Mouse (Mus musculus): ENCODE results near the gene Atp6v1fnb. TPM values are rescaled to one million over a fixed set of nuclear protein-coding genes. Genes with fewer than 3 reads are reported as not detected.

The Atp6v1fnb gene
- polyA plus RNA-seq, 1 experiment from 2014 or later = 0.29 TPM

- peak overlapping the region; percentile 43 for H3K9ac ChIP-seq (ENCODE audit: low read length)
- DNase-seq (ENCODE audit: low spot score) (peak; percentile 92), ATAC-seq (replicated peaks; ENCODE audit: low FRiP score) (peak; percentile 95)
- no peaks in the 10 kb centered on the region; the same call in 1 of the 2 replicates for H3K36me3 ChIP-seq (ENCODE audit: control insufficient read depth, insufficient read depth, low read length)
- no peaks in the 10 kb centered on the region for H3K9me3 ChIP-seq (ENCODE audit: control insufficient read depth, low read length)
- WGBS = 2% methylated on average over 33 of the region's 33 CpGs
- H3K4me2 ChIP-seq (ENCODE audit: low read depth, low read length, severe bottlenecking) = peak overlapping the region; percentile 73
- H3K4me1 ChIP-seq (replicated peaks; ENCODE audit: control insufficient read depth, insufficient read depth, low read length) = peaks cover 3% of the 10 kb centered on the region; the same call in 1 of the 2 replicates
- H3K27me3 ChIP-seq (ENCODE audit: control insufficient read depth, insufficient read depth, low read length) = 0 out of 2 replicates have a peak, but pooled peaks cover 2% of the 10 kb centered on the region
- H3K4me3 ChIP-seq (ENCODE audit: low read depth, low read length) = peak overlapping the region; percentile 37
- H3K27ac ChIP-seq (ENCODE audit: low read depth, low read length) = no peak overlapping the region
Measured at GRCm38 (mm10) chr6:29473941-29474691, 2.9 kb downstream of the Atp6v1fnb start.

GRCm38 (mm10) chr6:29474736-29475135 lies 3.5 kb downstream of the Atp6v1fnb start:
- DNase-seq (ENCODE audit: low spot score) = no peak
- Histone ChIP-seq H3K27me3 (ENCODE audit: control insufficient read depth, insufficient read depth, low read length) (0 out of 2 replicates have a peak, but pooled peaks cover 2% of the 10 kb centered on the region), H3K36me3 (ENCODE audit: control insufficient read depth, insufficient read depth, low read length) (no peaks in the 10 kb centered on the region; the same call in 1 of the 2 replicates), H3K4me3 (ENCODE audit: low read depth, low read length) (no peak overlapping the region), H3K9me3 (ENCODE audit: control insufficient read depth, low read length) (no peaks in the 10 kb centered on the region), H3K4me2 (ENCODE audit: low read depth, low read length, severe bottlenecking) (no peak overlapping the region), H3K9ac (ENCODE audit: low read length) (no peak overlapping the region), H3K4me1 (replicated peaks; ENCODE audit: control insufficient read depth, insufficient read depth, low read length) (peaks cover 3% of the 10 kb centered on the region; the same call in 1 of the 2 replicates), H3K27ac (ENCODE audit: low read depth, low read length) (no peak overlapping the region)
- 53% methylated on average over 2 of the region's 2 CpGs for WGBS
- ATAC-seq (replicated peaks; ENCODE audit: low FRiP score) = no peak

GRCm38 (mm10) chr6:29482691-29483090 lies 11.5 kb downstream of the Atp6v1fnb start:
- ATAC-seq (replicated peaks; ENCODE audit: low FRiP score) = no peak
- H3K4me1 ChIP-seq (replicated peaks; ENCODE audit: control insufficient read depth, insufficient read depth, low read length) = no peaks in the 10 kb centered on the region
- no peak overlapping the region for H3K9ac ChIP-seq (ENCODE audit: low read length)
- H3K27ac ChIP-seq (ENCODE audit: low read depth, low read length) = no peak overlapping the region
- no peak overlapping the region for H3K4me2 ChIP-seq (ENCODE audit: low read depth, low read length, severe bottlenecking)
- no peak for DNase-seq (ENCODE audit: low spot score)
- 92% methylated on average over 13 of the region's 13 CpGs for WGBS
- H3K4me3 ChIP-seq (ENCODE audit: low read depth, low read length) = no peak overlapping the region
- peaks cover 2% of the 10 kb centered on the region; the same call in 1 of the 2 replicates for H3K27me3 ChIP-seq (ENCODE audit: control insufficient read depth, insufficient read depth, low read length)
- no peaks in the 10 kb centered on the region for H3K36me3 ChIP-seq (ENCODE audit: control insufficient read depth, insufficient read depth, low read length)
- no peaks in the 10 kb centered on the region for H3K9me3 ChIP-seq (ENCODE audit: control insufficient read depth, low read length)

DNA sequence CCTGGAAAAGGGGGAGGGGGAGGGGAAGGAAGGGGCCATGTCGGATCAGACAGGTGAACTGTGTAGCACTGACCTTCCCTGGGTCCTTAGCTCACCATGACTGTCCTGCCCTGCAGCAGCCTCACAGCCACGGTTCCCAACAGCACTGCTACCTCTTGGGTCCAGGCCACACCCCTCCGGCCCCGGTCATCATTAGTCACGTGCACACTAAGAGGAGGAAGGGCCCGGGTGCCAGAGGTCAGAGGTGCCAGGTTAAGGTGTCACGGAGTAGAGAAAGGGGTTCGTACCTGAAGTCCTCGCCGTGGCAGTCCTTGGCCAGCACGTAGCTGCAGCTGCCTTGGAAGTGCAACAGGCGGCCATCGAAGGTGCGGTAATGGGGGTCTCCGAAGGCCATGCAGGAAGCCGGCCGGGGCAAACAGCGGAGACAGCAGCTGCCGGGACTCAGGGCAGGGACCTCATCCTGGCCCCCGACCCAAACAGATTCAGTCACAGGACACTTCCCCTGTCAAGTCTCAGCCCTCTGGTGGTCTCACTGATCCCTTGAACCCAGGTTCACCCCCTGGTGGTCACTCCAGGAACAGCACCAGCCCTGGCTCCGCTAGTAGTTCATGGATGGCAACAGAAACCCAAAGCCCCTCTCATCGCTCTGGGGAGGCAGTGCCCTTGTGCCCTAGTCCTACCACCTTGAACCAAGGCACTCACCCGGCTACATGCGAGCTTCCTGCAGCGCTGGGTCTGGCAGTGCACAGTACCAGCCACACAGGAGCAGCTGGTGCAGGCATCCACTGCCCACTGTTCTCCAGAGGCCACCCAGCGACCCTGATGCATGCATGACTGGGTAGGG lies 13.7 kb downstream of the Atp6v1fnb start:
- Histone ChIP-seq H3K9me3 (ENCODE audit: control insufficient read depth, low read length) (no peaks in the 10 kb centered on the region), H3K4me1 (replicated peaks; ENCODE audit: control insufficient read depth, insufficient read depth, low read length) (no peaks in the 10 kb centered on the region), H3K36me3 (ENCODE audit: control insufficient read depth, insufficient read depth, low read length) (no peaks in the 10 kb centered on the region), H3K9ac (ENCODE audit: low read length) (peak overlapping the region; percentile 35; the same call in 1 of the 2 replicates), H3K27ac (ENCODE audit: low read depth, low read length) (no peak overlapping the region), H3K4me2 (ENCODE audit: low read depth, low read length, severe bottlenecking) (peak overlapping the region; percentile 58), H3K27me3 (ENCODE audit: control insufficient read depth, insufficient read depth, low read length) (peaks cover 2% of the 10 kb centered on the region; the same call in 1 of the 2 replicates), H3K4me3 (ENCODE audit: low read depth, low read length) (peak overlapping the region; percentile 30)
- WGBS = 4% methylated on average over 26 of the region's 26 CpGs
- peak; percentile 66 for ATAC-seq (replicated peaks; ENCODE audit: low FRiP score)
- peak; percentile 93 for DNase-seq (ENCODE audit: low spot score)

DNA sequence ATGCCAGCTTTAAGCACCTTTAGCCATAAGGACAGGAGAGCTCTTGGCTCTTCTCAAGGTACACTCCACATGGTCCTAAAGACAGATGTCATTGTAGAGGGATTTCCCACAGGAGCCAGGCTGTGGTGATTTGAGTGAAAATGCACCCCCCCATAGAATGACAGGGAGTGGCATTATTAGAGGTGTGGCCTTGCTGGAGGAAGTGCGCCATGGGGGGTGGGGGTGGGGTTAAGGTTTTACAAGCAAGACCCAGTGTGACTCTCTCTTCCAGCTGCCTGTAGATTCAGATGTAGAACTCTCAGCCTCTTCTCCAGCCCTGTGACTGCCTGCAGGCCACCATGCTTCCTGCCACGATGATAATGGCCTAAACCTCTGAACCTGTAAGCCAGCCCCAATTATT lies 14.7 kb downstream of the Atp6v1fnb start:
- Histone ChIP-seq H3K4me2 (ENCODE audit: low read depth, low read length, severe bottlenecking) (no peak overlapping the region), H3K27me3 (ENCODE audit: control insufficient read depth, insufficient read depth, low read length) (peaks cover 2% of the 10 kb centered on the region; the same call in 1 of the 2 replicates), H3K4me3 (ENCODE audit: low read depth, low read length) (no peak overlapping the region), H3K27ac (ENCODE audit: low read depth, low read length) (no peak overlapping the region), H3K4me1 (replicated peaks; ENCODE audit: control insufficient read depth, insufficient read depth, low read length) (no peaks in the 10 kb centered on the region), H3K9me3 (ENCODE audit: control insufficient read depth, low read length) (no peaks in the 10 kb centered on the region), H3K36me3 (ENCODE audit: control insufficient read depth, insufficient read depth, low read length) (no peaks in the 10 kb centered on the region), H3K9ac (ENCODE audit: low read length) (no peak overlapping the region)
- DNase-seq (ENCODE audit: low spot score) (no peak), ATAC-seq (replicated peaks; ENCODE audit: low FRiP score) (no peak)
- WGBS = 64% methylated on average over 2 of the region's 2 CpGs

- DNase-seq (ENCODE audit: low spot score) = no peak
- no peak for ATAC-seq (replicated peaks; ENCODE audit: low FRiP score)
- Histone ChIP-seq H3K4me3 (ENCODE audit: low read depth, low read length) (no peak overlapping the region), H3K27ac (ENCODE audit: low read depth, low read length) (no peak overlapping the region), H3K27me3 (ENCODE audit: control insufficient read depth, insufficient read depth, low read length) (peaks cover 15% of the 10 kb centered on the region), H3K36me3 (ENCODE audit: control insufficient read depth, insufficient read depth, low read length) (no peaks in the 10 kb centered on the region), H3K9ac (ENCODE audit: low read length) (no peak overlapping the region), H3K4me2 (ENCODE audit: low read depth, low read length, severe bottlenecking) (no peak overlapping the region), H3K4me1 (replicated peaks; ENCODE audit: control insufficient read depth, insufficient read depth, low read length) (no peaks in the 10 kb centered on the region), H3K9me3 (ENCODE audit: control insufficient read depth, low read length) (no peaks in the 10 kb centered on the region)
- WGBS = 87% methylated on average over 4 of the region's 4 CpGs
Measured at GRCm38 (mm10) chr6:29494101-29494500, 22.9 kb downstream of the Atp6v1fnb start.

DNA sequence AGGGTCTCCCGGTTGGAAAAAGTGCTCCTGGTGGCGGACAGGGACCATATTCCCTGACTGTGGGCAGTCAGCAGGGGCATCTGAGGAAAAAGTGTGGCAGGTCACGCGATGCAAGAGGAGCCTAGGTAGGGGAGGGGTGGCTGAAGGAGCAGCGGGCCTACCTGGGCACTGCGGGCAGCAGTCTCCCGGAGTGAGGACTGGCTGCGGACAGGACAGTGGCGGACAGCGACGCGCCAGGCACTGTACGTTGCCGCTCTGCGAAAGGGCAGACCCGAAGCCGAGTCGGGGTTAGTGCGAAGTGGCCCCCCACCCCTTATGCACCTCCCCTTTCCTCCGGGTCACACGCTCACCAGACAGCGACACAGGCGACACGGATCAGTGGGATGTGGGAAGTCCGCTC lies 25.0 kb downstream of the Atp6v1fnb start:
- Histone ChIP-seq H3K9ac (ENCODE audit: low read length) (no peak overlapping the region), H3K27me3 (ENCODE audit: control insufficient read depth, insufficient read depth, low read length) (peaks cover 15% of the 10 kb centered on the region), H3K4me2 (ENCODE audit: low read depth, low read length, severe bottlenecking) (peak overlapping the region; percentile 18; the same call in 1 of the 2 replicates), H3K27ac (ENCODE audit: low read depth, low read length) (no peak overlapping the region), H3K9me3 (ENCODE audit: control insufficient read depth, low read length) (no peaks in the 10 kb centered on the region), H3K4me1 (replicated peaks; ENCODE audit: control insufficient read depth, insufficient read depth, low read length) (no peaks in the 10 kb centered on the region), H3K4me3 (ENCODE audit: low read depth, low read length) (no peak overlapping the region), H3K36me3 (ENCODE audit: control insufficient read depth, insufficient read depth, low read length) (no peaks in the 10 kb centered on the region)
- no peak for DNase-seq (ENCODE audit: low spot score)
- 16% methylated on average over 23 of the region's 25 CpGs for WGBS
- ATAC-seq (replicated peaks; ENCODE audit: low FRiP score) = no peak

GRCm38 (mm10) chr6:29497791-29498190 lies 26.6 kb downstream of the Atp6v1fnb start:
- Histone ChIP-seq H3K9ac (ENCODE audit: low read length) (no peak overlapping the region), H3K9me3 (ENCODE audit: control insufficient read depth, low read length) (no peaks in the 10 kb centered on the region), H3K4me3 (ENCODE audit: low read depth, low read length) (no peak overlapping the region), H3K36me3 (ENCODE audit: control insufficient read depth, insufficient read depth, low read length) (no peaks in the 10 kb centered on the region), H3K27me3 (ENCODE audit: control insufficient read depth, insufficient read depth, low read length) (peaks cover 15% of the 10 kb centered on the region), H3K4me2 (ENCODE audit: low read depth, low read length, severe bottlenecking) (no peak overlapping the region), H3K4me1 (replicated peaks; ENCODE audit: control insufficient read depth, insufficient read depth, low read length) (no peaks in the 10 kb centered on the region), H3K27ac (ENCODE audit: low read depth, low read length) (no peak overlapping the region)
- ATAC-seq (replicated peaks; ENCODE audit: low FRiP score) (no peak), DNase-seq (ENCODE audit: low spot score) (no peak)
- 48% methylated on average over 2 of the region's 2 CpGs for WGBS
